Mouse (Mus musculus) intestine, embryonic 14.5 days (tissue): ENCODE results near the gene Ccser1. TPM values are rescaled to one million over a fixed set of nuclear protein-coding genes. Genes with fewer than 3 reads are reported as not detected.

ENCODE experiments used
- ATAC-seq: fragments of 200-750 bp; cut with Nextera tagmentation; replicated peaks from 2 replicates; pipeline ENCODE4 v1.8.0; 2017; ENCODE audit warnings: low read depth, moderate number of reproducible peaks, moderate TSS enrichment, moderate library complexity; ENCODE audit not compliant: low FRiP score, low TSS enrichment
- DNase-seq: peaks from one replicate; pipeline ENCODE4 v3.0.0-alpha.2; 2018; ENCODE audit warnings: low spot score
- H3K27ac ChIP-seq: fragments of 300-500 bp; sonication (generic); 2 replicates; pipeline ENCODE4 v1.5.1; 2014; ENCODE audit warnings: low read depth, mild to moderate bottlenecking, control low read depth
- H3K27me3 ChIP-seq: fragments of 300-500 bp; sonication (generic); replicated peaks from 2 replicates; pipeline ENCODE4 v1.6.1; 2014; ENCODE audit warnings: low read length, control low read depth; ENCODE audit not compliant: control insufficient read depth, insufficient read depth
- H3K36me3 ChIP-seq: fragments of 300-500 bp; sonication (generic); 2 replicates; pipeline ENCODE4 v1.6.1; 2014; ENCODE audit warnings: low read length, control low read depth; ENCODE audit not compliant: control insufficient read depth, insufficient read depth
- H3K4me1 ChIP-seq: fragments of 300-500 bp; sonication (generic); replicated peaks from 2 replicates; pipeline ENCODE4 v1.6.1; 2014; ENCODE audit warnings: low read length, control low read depth, mixed read lengths; ENCODE audit not compliant: control insufficient read depth, insufficient read depth
- H3K4me2 ChIP-seq: fragments of 300-500 bp; sonication (generic); 2 replicates; pipeline ENCODE4 v1.6.1; 2014; ENCODE audit warnings: low read length
- H3K4me3 ChIP-seq: fragments of 300-500 bp; sonication (generic); 2 replicates; pipeline ENCODE4 v1.5.1; 2014; ENCODE audit warnings: low read depth, low read length, control low read depth, mixed read lengths
- H3K9ac ChIP-seq: fragments of 300-500 bp; sonication (generic); 2 replicates; pipeline ENCODE4 v1.6.1; 2014; ENCODE audit warnings: mild to moderate bottlenecking, low read length
- H3K9me3 ChIP-seq: fragments of 300-500 bp; sonication (generic); 2 replicates; pipeline ENCODE4 v1.6.1; 2016; ENCODE audit warnings: low read length, control low read depth; ENCODE audit not compliant: control insufficient read depth
- WGBS: fragments of 180-500 bp; shearing (Covaris S2); extraction: QIAGEN DNeasy Blood & Tissue Kit; methylation state at CpG from one replicate; pipeline ENCODE4 v1.1.7; 2014; 5-methylcytosine and 5-hydroxymethylcytosine counted together
- polyA plus RNA-seq: library from polyadenylated mRNA; unstranded; fragments of >200 nt; fragmentation: Nextera tagmentation; extraction: Ambion mirVana; gene quantifications from 2 replicates; pipeline ENCODE4 v1.2.1, GENCODE M21; 2014

Gene Ccser1
- polyA plus RNA-seq, 1 experiment from 2014 or later: 5.1 TPM

GRCm38 (mm10) chr6:61491979-61492821, 312.1 kb downstream of the Ccser1 start:
- Histone ChIP-seq H3K4me2 (no peak overlapping the region), H3K4me1 (no peaks in the 10 kb centered on the region), H3K27ac (no peak overlapping the region), H3K36me3 (no peaks in the 10 kb centered on the region), H3K4me3 (no peak overlapping the region), H3K9me3 (no peaks in the 10 kb centered on the region), H3K27me3 (no peaks in the 10 kb centered on the region), H3K9ac (no peak overlapping the region)
- 77% methylated on average over 4 of the region's 4 CpGs for WGBS
- no peak for DNase-seq
- ATAC-seq: no peak

DNA sequence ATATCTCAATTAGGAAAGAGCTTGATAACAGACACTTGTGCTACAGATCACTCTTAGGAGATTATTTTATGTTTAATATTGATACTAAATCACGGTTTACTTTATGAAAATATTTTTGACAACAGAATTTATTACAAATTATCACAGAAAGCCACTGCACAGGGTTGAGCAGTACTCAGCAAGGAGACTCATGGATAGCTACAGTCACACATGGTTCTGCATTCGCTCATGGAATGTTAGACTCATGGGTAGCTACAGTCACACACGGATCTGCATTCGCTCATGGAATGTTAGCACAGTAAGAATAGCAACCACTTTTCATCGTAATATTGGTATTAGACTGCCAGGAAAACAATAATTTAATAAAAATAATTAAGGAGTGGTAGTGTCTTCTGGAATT, 313.3 kb downstream of the Ccser1 start:
- Histone ChIP-seq H3K9ac (no peak overlapping the region), H3K27ac (no peak overlapping the region), H3K9me3 (no peaks in the 10 kb centered on the region), H3K27me3 (no peaks in the 10 kb centered on the region), H3K4me3 (no peak overlapping the region), H3K4me2 (no peak overlapping the region), H3K36me3 (no peaks in the 10 kb centered on the region), H3K4me1 (no peaks in the 10 kb centered on the region)
- 92% methylated on average over 5 of the region's 5 CpGs for WGBS
- ATAC-seq (no peak), DNase-seq (no peak)

DNA sequence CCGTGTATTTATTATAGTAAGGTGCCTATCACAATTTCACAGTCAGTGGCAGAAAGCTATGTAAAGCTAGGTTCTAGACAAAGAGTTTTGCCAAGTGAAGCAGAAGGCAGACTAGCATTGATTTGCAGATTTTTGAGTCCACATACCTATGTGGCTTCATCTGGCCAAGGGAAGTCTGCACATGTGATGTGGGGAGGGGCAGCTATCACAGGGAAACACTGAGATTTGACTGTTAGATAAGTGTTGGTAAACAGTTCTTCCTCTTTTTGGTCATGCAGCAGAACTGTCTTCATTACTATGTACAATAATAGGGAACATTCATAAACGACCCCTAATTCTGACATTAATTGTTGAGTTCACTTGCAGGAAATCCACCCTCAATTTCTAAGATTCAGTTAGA, 335.2 kb downstream of the Ccser1 start:
- Histone ChIP-seq H3K27ac (no peak overlapping the region), H3K9me3 (no peaks in the 10 kb centered on the region), H3K4me1 (no peaks in the 10 kb centered on the region), H3K27me3 (no peaks in the 10 kb centered on the region), H3K4me3 (no peak overlapping the region), H3K4me2 (no peak overlapping the region), H3K9ac (no peak overlapping the region), H3K36me3 (no peaks in the 10 kb centered on the region)
- ATAC-seq: no peak
- DNase-seq: no peak
- 80% methylated on average over 2 of the region's 2 CpGs for WGBS

GRCm38 (mm10) chr6:61521587-61521986, 341.5 kb downstream of the Ccser1 start:
- DNase-seq (no peak), ATAC-seq (no peak)
- no peak overlapping the region for H3K27ac ChIP-seq
- no peaks in the 10 kb centered on the region for H3K27me3 ChIP-seq
- H3K36me3 ChIP-seq: no peaks in the 10 kb centered on the region
- H3K9ac ChIP-seq: no peak overlapping the region
- 89% methylated on average over 2 of the region's 2 CpGs for WGBS
- no peaks in the 10 kb centered on the region for H3K4me1 ChIP-seq
- H3K4me2 ChIP-seq: no peak overlapping the region
- H3K4me3 ChIP-seq: no peak overlapping the region
- H3K9me3 ChIP-seq: no peaks in the 10 kb centered on the region

DNA sequence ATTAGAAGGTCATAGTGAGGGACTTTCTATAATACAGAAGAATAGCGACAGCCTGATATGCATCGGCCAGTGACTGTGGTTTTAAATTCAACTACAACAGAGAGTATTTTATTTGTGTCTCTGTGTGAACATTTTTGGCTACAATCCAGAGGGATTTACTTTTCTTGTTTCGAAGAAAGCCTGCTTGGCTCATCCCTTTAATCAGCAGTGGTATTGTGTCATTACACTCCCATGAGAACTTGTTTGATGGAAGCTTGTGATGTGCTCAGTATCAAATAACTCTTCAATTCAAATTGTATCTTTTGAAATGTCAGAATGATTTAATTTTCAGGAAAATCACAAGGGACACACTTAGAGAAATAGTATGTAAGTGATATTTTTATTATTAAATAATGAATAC, 342.0 kb downstream of the Ccser1 start:
- no peak overlapping the region for H3K27ac ChIP-seq
- no peak for ATAC-seq
- H3K4me2 ChIP-seq: no peak overlapping the region
- no peaks in the 10 kb centered on the region for H3K4me1 ChIP-seq
- H3K4me3 ChIP-seq: no peak overlapping the region
- no peaks in the 10 kb centered on the region for H3K9me3 ChIP-seq
- no peak overlapping the region for H3K9ac ChIP-seq
- DNase-seq: no peak
- 78% methylated on average over 3 of the region's 3 CpGs for WGBS
- no peaks in the 10 kb centered on the region for H3K27me3 ChIP-seq
- H3K36me3 ChIP-seq: no peaks in the 10 kb centered on the region

DNA sequence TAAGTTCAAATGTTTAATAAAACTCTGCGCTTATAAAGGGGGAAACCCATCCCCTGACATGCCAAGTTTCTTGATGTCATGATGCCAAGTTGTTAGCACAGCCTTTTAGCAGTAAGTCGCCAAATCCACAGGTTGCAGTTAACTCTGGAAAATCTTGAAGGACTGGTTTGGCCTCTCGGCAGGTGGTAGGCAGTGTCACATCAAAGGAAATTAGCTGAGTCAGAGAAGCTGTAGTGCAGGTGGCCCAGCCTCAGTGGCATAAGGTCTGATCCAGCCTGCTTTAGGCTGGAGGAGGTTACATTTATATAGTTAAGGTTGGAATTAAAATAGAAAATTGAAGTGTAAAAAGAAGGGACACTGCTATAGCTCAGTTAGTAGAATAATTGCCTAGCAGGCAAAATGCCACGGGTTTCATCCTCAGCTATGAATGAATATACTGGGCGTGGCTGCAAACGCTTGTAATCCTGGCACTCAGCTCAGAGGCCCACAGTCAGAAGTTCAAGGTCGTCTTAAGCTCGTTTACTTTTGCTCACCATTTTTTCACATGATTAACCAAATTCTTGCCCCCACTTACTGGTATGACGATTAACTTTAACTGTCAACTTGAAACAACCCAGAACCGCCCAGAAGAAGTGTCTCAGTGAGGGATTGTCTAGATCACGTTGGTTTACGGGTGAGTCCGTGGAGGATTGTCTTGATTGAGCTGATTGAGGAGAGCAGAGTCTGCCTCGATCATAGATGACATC, 343.8 kb downstream of the Ccser1 start:
- H3K36me3 ChIP-seq: no peaks in the 10 kb centered on the region
- H3K4me2 ChIP-seq: no peak overlapping the region
- H3K27ac ChIP-seq: no peak overlapping the region
- peak; percentile 62 for DNase-seq
- H3K27me3 ChIP-seq: no peaks in the 10 kb centered on the region
- ATAC-seq: peak; percentile 89
- no peak overlapping the region for H3K4me3 ChIP-seq
- H3K9ac ChIP-seq: no peak overlapping the region
- 16% methylated on average over 14 of the region's 14 CpGs for WGBS
- H3K4me1 ChIP-seq: no peaks in the 10 kb centered on the region
- H3K9me3 ChIP-seq: no peaks in the 10 kb centered on the region

- no peak overlapping the region for H3K27ac ChIP-seq
- no peaks in the 10 kb centered on the region for H3K36me3 ChIP-seq
- H3K27me3 ChIP-seq: no peaks in the 10 kb centered on the region
- no peak overlapping the region for H3K4me2 ChIP-seq
- no peaks in the 10 kb centered on the region for H3K4me1 ChIP-seq
- H3K9ac ChIP-seq: no peak overlapping the region
- no peak for DNase-seq
- no peaks in the 10 kb centered on the region for H3K9me3 ChIP-seq
- no peak for ATAC-seq
- no peak overlapping the region for H3K4me3 ChIP-seq
These were observed 360.6 kb downstream of the Ccser1 start for GRCm38 (mm10) chr6:61540732-61541131.

DNA sequence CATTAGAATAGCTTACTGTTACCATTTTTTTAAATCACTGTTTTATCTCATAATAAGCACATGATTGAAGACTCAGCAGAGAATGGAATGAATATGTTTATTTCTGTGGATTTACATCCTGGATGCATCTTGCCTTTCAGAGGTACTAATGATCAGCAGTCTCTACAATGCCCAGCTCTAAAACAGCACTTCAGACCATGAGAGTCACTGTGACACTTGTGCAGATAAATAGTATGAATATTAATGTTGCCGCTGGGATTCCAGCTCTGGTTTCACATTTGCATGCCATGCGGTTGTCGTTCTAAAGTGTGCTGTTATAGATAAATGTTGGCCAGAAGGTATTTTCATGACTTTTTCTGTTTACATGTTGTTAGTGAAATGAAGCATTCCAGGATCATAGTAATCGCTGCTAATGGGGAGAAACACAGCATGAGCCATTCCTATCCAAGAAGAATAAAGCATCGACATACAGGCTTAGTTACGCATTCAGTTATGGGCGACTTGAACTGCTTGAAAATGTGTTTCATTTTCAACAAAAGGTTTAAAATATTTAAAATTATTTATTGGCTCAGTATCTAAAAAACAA, 363.4 kb downstream of the Ccser1 start:
- ATAC-seq: no peak
- H3K36me3 ChIP-seq: no peaks in the 10 kb centered on the region
- 79% methylated on average over 7 of the region's 7 CpGs for WGBS
- no peak overlapping the region for H3K4me3 ChIP-seq
- H3K9ac ChIP-seq: no peak overlapping the region
- no peak overlapping the region for H3K4me2 ChIP-seq
- H3K4me1 ChIP-seq: no peaks in the 10 kb centered on the region
- H3K27ac ChIP-seq: no peak overlapping the region
- no peaks in the 10 kb centered on the region for H3K9me3 ChIP-seq
- no peaks in the 10 kb centered on the region for H3K27me3 ChIP-seq
- DNase-seq: no peak
